Mouse (Mus musculus): ENCODE measurements around the gene Mok.
"Not testable (repeated sequence)": the region's sequence is repeated elsewhere in the genome, so short reads cannot be mapped to it uniquely, and the experiment has no call there.

DNA sequence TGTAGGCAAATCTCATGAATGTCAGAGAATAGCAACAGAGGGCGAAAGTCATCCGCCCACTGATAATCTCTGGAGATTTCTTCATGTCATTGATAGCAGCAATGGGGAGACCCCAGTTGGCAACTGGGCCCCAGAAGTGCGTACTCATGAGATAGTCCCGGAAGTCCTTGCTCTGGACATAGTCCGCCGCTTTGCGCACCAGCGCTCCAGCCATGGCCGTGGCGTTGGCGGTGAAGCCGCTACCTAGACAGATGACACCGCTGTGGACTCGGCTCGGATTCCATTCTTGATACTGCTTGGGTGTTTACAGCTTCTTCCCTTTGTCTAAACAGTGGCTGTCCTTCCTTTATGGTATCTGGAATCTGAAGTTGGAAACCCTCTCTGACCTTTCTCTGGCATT is 17.9 kb upstream of the Mok start:
- TF ChIP-seq ZNF384 (IDR thresholded peaks at IDR 0.05; ENCODE audit: low read depth, low read length); MAFK (IDR thresholded peaks at IDR 0.05; ENCODE audit: insufficient read depth, low read depth, low read length); ZC3H11A (IDR thresholded peaks at IDR 0.05; ENCODE audit: borderline replicate concordance, low read depth, low read length); CHD2 (IDR thresholded peaks at IDR 0.05; ENCODE audit: low read depth, low read length): not testable (repeated sequence)

Data from ES-E14 (cell line).